Comparison of ENCODE assay signal across 24 mouse cellular contexts in genomic region chr1:22306519-22306918, GRCm38 (mm10).
"Had no signal": no experiment of that assay in that cellular context is flagged by ENCODE, and none has a peak within 500 bp of the region (broad histone marks: within the 10 kb centered on the region; RNA-seq: fewer than 3 reads in every experiment).

No protein-coding gene starts in this region.

- H3K4me3 ChIP-seq: gastrocnemius, adult 2 months; heart, embryonic 10.5 days; heart, embryonic 12.5 days; hindbrain, embryonic 10.5 days; hindbrain, embryonic 12.5 days; intestine, embryonic 15.5 days; layer of hippocampus, adult 2 months; left cerebral cortex, adult 2 months; limb, embryonic 10.5 days; limb, embryonic 12.5 days had no signal

- H3K4me1 ChIP-seq: heart, embryonic 10.5 days; heart, embryonic 12.5 days; hindbrain, embryonic 10.5 days; hindbrain, embryonic 12.5 days; intestine, embryonic 15.5 days; limb, embryonic 10.5 days; limb, embryonic 12.5 days had no signal

- H3K27ac ChIP-seq: gastrocnemius, adult 2 months; heart, embryonic 10.5 days; hindbrain, embryonic 10.5 days; hindbrain, embryonic 12.5 days; hindbrain, embryonic 14.5 days; intestine, embryonic 15.5 days; layer of hippocampus, adult 2 months; left cerebral cortex, adult 2 months; limb, embryonic 10.5 days; limb, embryonic 12.5 days had no signal

- H3K27me3 ChIP-seq: heart, embryonic 12.5 days; hindbrain, embryonic 12.5 days; intestine, embryonic 15.5 days; limb, embryonic 12.5 days had no signal

- H3K36me3 ChIP-seq: heart, embryonic 10.5 days; heart, embryonic 12.5 days; hindbrain, embryonic 10.5 days; hindbrain, embryonic 12.5 days; intestine, embryonic 15.5 days; limb, embryonic 10.5 days; limb, embryonic 12.5 days had no signal

- H3K9ac ChIP-seq: heart, embryonic 12.5 days; hindbrain, embryonic 12.5 days; hindbrain, embryonic 14.5 days; intestine, embryonic 15.5 days; limb, embryonic 12.5 days had no signal

- H3K9me3 ChIP-seq: heart, embryonic 10.5 days; heart, embryonic 12.5 days; hindbrain, embryonic 10.5 days; hindbrain, embryonic 12.5 days; intestine, embryonic 15.5 days; limb, embryonic 10.5 days; limb, embryonic 12.5 days had no signal

- H3K4me2 ChIP-seq: heart, embryonic 12.5 days; hindbrain, embryonic 12.5 days; hindbrain, embryonic 14.5 days; intestine, embryonic 15.5 days; limb, embryonic 12.5 days had no signal

- DNase-seq: gastrocnemius, adult 2 months; gastrocnemius, postnatal 10 days; gastrocnemius, postnatal 25 days; heart, adult 18-20 months; heart, postnatal 10 days; heart, postnatal 4 days; kidney, adult 18-20 months; kidney, adult 8-10 months; kidney, postnatal 10 days; kidney, postnatal 25 days; kidney, postnatal 4 days had no signal

- ATAC-seq: hindbrain, embryonic 16.5 days; inflammation-experienced regulatory T-cells, adult 6 months; intestine, embryonic 15.5 days; intestine, postnatal 0 days had no signal
